Mouse (Mus musculus): ENCODE measurements around the gene Mmp25. TPM values are rescaled to one million over a fixed set of nuclear protein-coding genes. Genes with fewer than 3 reads are reported as not detected.

The Mmp25 gene
- polyA plus RNA-seq, 1 experiment, result 1.9 TPM

GRCm38 (mm10) chr17:23676473-23677031 lies 31.5 kb upstream of the Mmp25 start:
- no peak for TF ChIP-seq POLR2A (IDR thresholded peaks at IDR 0.05; ENCODE audit: borderline replicate concordance, extremely low read depth, insufficient read depth, insufficient read length, poor library complexity, severe bottlenecking)
- no peak for TF ChIP-seq CTCF (IDR thresholded peaks at IDR 0.05; ENCODE audit: borderline replicate concordance, extremely low read depth, insufficient read depth, insufficient read length)
- peak; percentile 24 for DNase-seq (ENCODE audit: low read depth)

- TF ChIP-seq CTCF (IDR thresholded peaks at IDR 0.05; ENCODE audit: borderline replicate concordance, extremely low read depth, insufficient read depth, insufficient read length) (no peak), POLR2A (IDR thresholded peaks at IDR 0.05; ENCODE audit: borderline replicate concordance, extremely low read depth, insufficient read depth, insufficient read length, poor library complexity, severe bottlenecking) (no peak)
- no peak for DNase-seq (ENCODE audit: low read depth)
These were observed 30.6 kb upstream of the Mmp25 start for GRCm38 (mm10) chr17:23675564-23676281.

GRCm38 (mm10) chr17:23675127-23675526 lies 30.1 kb upstream of the Mmp25 start:
- no peak for DNase-seq (ENCODE audit: low read depth)
- TF ChIP-seq CTCF (IDR thresholded peaks at IDR 0.05; ENCODE audit: borderline replicate concordance, extremely low read depth, insufficient read depth, insufficient read length) (no peak), POLR2A (IDR thresholded peaks at IDR 0.05; ENCODE audit: borderline replicate concordance, extremely low read depth, insufficient read depth, insufficient read length, poor library complexity, severe bottlenecking) (no peak)

- no peak for TF ChIP-seq POLR2A (IDR thresholded peaks at IDR 0.05; ENCODE audit: borderline replicate concordance, extremely low read depth, insufficient read depth, insufficient read length, poor library complexity, severe bottlenecking)
- TF ChIP-seq CTCF (IDR thresholded peaks at IDR 0.05; ENCODE audit: borderline replicate concordance, extremely low read depth, insufficient read depth, insufficient read length), result no peak
- no peak for DNase-seq (ENCODE audit: low read depth)
These were observed 29.3 kb upstream of the Mmp25 start for GRCm38 (mm10) chr17:23674271-23674952.

- peak; percentile 45; the same call in 1 of the 2 replicates for TF ChIP-seq POLR2A (IDR thresholded peaks at IDR 0.05; ENCODE audit: borderline replicate concordance, extremely low read depth, insufficient read depth, insufficient read length, poor library complexity, severe bottlenecking)
- no peak for TF ChIP-seq CTCF (IDR thresholded peaks at IDR 0.05; ENCODE audit: borderline replicate concordance, extremely low read depth, insufficient read depth, insufficient read length)
- peak; percentile 99 for DNase-seq (ENCODE audit: low read depth)
These were observed 28.5 kb upstream of the Mmp25 start, which contains the start of the genes Hcfc1r1 and Thoc6 for GRCm38 (mm10) chr17:23673424-23674073. Hcfc1r1 (plus strand) TSS chr17:23673596. Thoc6 (minus strand) TSS chr17:23673882.

- TF ChIP-seq POLR2A (IDR thresholded peaks at IDR 0.05; ENCODE audit: borderline replicate concordance, extremely low read depth, insufficient read depth, insufficient read length, poor library complexity, severe bottlenecking) (no peak), CTCF (IDR thresholded peaks at IDR 0.05; ENCODE audit: borderline replicate concordance, extremely low read depth, insufficient read depth, insufficient read length) (no peak)
- no peak for DNase-seq (ENCODE audit: low read depth)
These were observed 27.7 kb upstream of the Mmp25 start for GRCm38 (mm10) chr17:23672761-23673160.

- no peak for TF ChIP-seq CTCF (IDR thresholded peaks at IDR 0.05; ENCODE audit: borderline replicate concordance, extremely low read depth, insufficient read depth, insufficient read length)
- no peak for TF ChIP-seq POLR2A (IDR thresholded peaks at IDR 0.05; ENCODE audit: borderline replicate concordance, extremely low read depth, insufficient read depth, insufficient read length, poor library complexity, severe bottlenecking)
- DNase-seq (ENCODE audit: low read depth), result no peak
These were observed 26.4 kb upstream of the Mmp25 start for GRCm38 (mm10) chr17:23671519-23671918.

GRCm38 (mm10) chr17:23670516-23671074 lies 25.5 kb upstream of the Mmp25 start:
- no peak for DNase-seq (ENCODE audit: low read depth)
- TF ChIP-seq CTCF (IDR thresholded peaks at IDR 0.05; ENCODE audit: borderline replicate concordance, extremely low read depth, insufficient read depth, insufficient read length), result no peak
- TF ChIP-seq POLR2A (IDR thresholded peaks at IDR 0.05; ENCODE audit: borderline replicate concordance, extremely low read depth, insufficient read depth, insufficient read length, poor library complexity, severe bottlenecking), result no peak

- DNase-seq (ENCODE audit: low read depth), result no peak
- TF ChIP-seq POLR2A (IDR thresholded peaks at IDR 0.05; ENCODE audit: borderline replicate concordance, extremely low read depth, insufficient read depth, insufficient read length, poor library complexity, severe bottlenecking) (no peak), CTCF (IDR thresholded peaks at IDR 0.05; ENCODE audit: borderline replicate concordance, extremely low read depth, insufficient read depth, insufficient read length) (no peak)
These were observed 20.4 kb upstream of the Mmp25 start for GRCm38 (mm10) chr17:23665511-23665910.

- TF ChIP-seq POLR2A (IDR thresholded peaks at IDR 0.05; ENCODE audit: borderline replicate concordance, extremely low read depth, insufficient read depth, insufficient read length, poor library complexity, severe bottlenecking), result no peak
- peak; percentile 75; the same call in 1 of the 2 replicates for TF ChIP-seq CTCF (IDR thresholded peaks at IDR 0.05; ENCODE audit: borderline replicate concordance, extremely low read depth, insufficient read depth, insufficient read length)
- DNase-seq (ENCODE audit: low read depth), result peak; percentile 56
These were observed 19.5 kb upstream of the Mmp25 start for GRCm38 (mm10) chr17:23664556-23665021.

Data from brain, embryonic 14.5 days (tissue).